Mouse (Mus musculus) intestine, postnatal 0 days (tissue): Measurements from ENCODE around the gene Nat14. TPM values are rescaled to one million over a fixed set of nuclear protein-coding genes. Genes with fewer than 3 reads are reported as not detected.

ENCODE experiments used
- ATAC-seq: fragments of 200-750 bp; cut with Nextera tagmentation; 2 replicates; pipeline ENCODE4 v1.8.0; 2017; ENCODE audit warnings: mild to moderate bottlenecking, moderate TSS enrichment, moderate library complexity
- H3K27ac ChIP-seq: fragments of 300-500 bp; sonication (generic); 2 replicates; pipeline ENCODE4 v1.5.1; 2014; ENCODE audit warnings: mild to moderate bottlenecking, low read depth, low read length, moderate library complexity
- H3K27me3 ChIP-seq: fragments of 300-500 bp; sonication (generic); replicated peaks from 2 replicates; pipeline ENCODE4 v1.6.1; 2014; ENCODE audit warnings: low read length, mixed read lengths; ENCODE audit not compliant: control insufficient read depth, insufficient read depth
- H3K36me3 ChIP-seq: fragments of 300-500 bp; sonication (generic); 2 replicates; pipeline ENCODE4 v1.6.1; 2014; ENCODE audit warnings: mild to moderate bottlenecking, moderate library complexity; ENCODE audit not compliant: control insufficient read depth, insufficient read depth
- H3K4me1 ChIP-seq: fragments of 300-500 bp; sonication (generic); replicated peaks from 2 replicates; pipeline ENCODE4 v1.6.1; 2014; ENCODE audit warnings: antibody characterized with exemption, low read length, mixed read lengths; ENCODE audit not compliant: control insufficient read depth, insufficient read depth
- H3K4me2 ChIP-seq: fragments of 300-500 bp; sonication (generic); replicated peaks from 2 replicates; pipeline ENCODE4 v1.6.1; 2014; ENCODE audit warnings: low read depth, mild to moderate bottlenecking, moderate library complexity
- H3K4me3 ChIP-seq: fragments of 300-500 bp; sonication (generic); 2 replicates; pipeline ENCODE4 v1.5.1; 2014; ENCODE audit warnings: low read depth, low read length
- H3K9ac ChIP-seq: fragments of 300-500 bp; sonication (generic); 2 replicates; pipeline ENCODE4 v1.6.1; 2014; ENCODE audit warnings: mild to moderate bottlenecking, low read depth, low read length
- H3K9me3 ChIP-seq: fragments of 300-500 bp; sonication (generic); 2 replicates; pipeline ENCODE4 v1.6.1; 2016; ENCODE audit warnings: mixed run types; ENCODE audit not compliant: control insufficient read depth
- CTCF ChIP-seq: sonication (generic); IDR thresholded peaks from 2 replicates; pipeline ENCODE4 v1.5.1; 2016; ENCODE audit warnings: low read depth, mild to moderate bottlenecking, control low read depth, antibody characterized with exemption, moderate library complexity
- WGBS: fragments of 180-500 bp; shearing (Covaris S2); extraction: QIAGEN DNeasy Blood & Tissue Kit; methylation state at CpG from one replicate; pipeline ENCODE4 v1.1.7; 2014; 5-methylcytosine and 5-hydroxymethylcytosine counted together
- polyA plus RNA-seq: library from polyadenylated mRNA; unstranded; fragments of >200 nt; fragmentation: Nextera tagmentation; extraction: Ambion mirVana; gene quantifications from 2 replicates; pipeline ENCODE4 v1.2.1, GENCODE M21; 2015

The Nat14 gene
- polyA plus RNA-seq, 1 experiment from 2014 or later, result 1.9 TPM

- Histone ChIP-seq H3K27me3 (no peaks in the 10 kb centered on the region), H3K9ac (no peak within 1 kb of the TSS), H3K4me3 (no peak within 1 kb of the TSS), H3K27ac (no peak within 1 kb of the TSS), H3K36me3 (no peaks in the 10 kb centered on the region), H3K4me1 (no peaks in the 10 kb centered on the region), H3K4me2 (no peak within 1 kb of the TSS), H3K9me3 (no peaks in the 10 kb centered on the region)
- no peak for TF ChIP-seq CTCF
- ATAC-seq, result no peak
- WGBS, result 83% methylated on average over 10 of the region's 10 CpGs
Observed at GRCm38 (mm10) chr7:4906466-4906950, 15.3 kb upstream of the Nat14 start, which contains the start of gene Gm36210. Gm36210 (minus strand) TSS chr7:4906516.

GRCm38 (mm10) chr7:4911561-4911960 lies 10.3 kb upstream of the Nat14 start:
- no peak overlapping the region for H3K4me3 ChIP-seq
- H3K4me1 ChIP-seq, result 0 out of 2 replicates have a peak, but pooled peaks cover 3% of the 10 kb centered on the region
- no peaks in the 10 kb centered on the region for H3K9me3 ChIP-seq
- H3K36me3 ChIP-seq, result no peaks in the 10 kb centered on the region
- no peak overlapping the region for H3K27ac ChIP-seq
- no peak for ATAC-seq
- H3K27me3 ChIP-seq, result no peaks in the 10 kb centered on the region
- WGBS, result 35% methylated on average over 9 of the region's 9 CpGs
- H3K4me2 ChIP-seq, result no peak overlapping the region
- TF ChIP-seq CTCF, result peak; percentile 65
- no peak overlapping the region for H3K9ac ChIP-seq

- no peak for ATAC-seq
- no peak for TF ChIP-seq CTCF
- Histone ChIP-seq H3K9me3 (no peaks in the 10 kb centered on the region), H3K9ac (no peak overlapping the region), H3K27ac (no peak overlapping the region), H3K4me3 (no peak overlapping the region), H3K4me1 (0 out of 2 replicates have a peak, but pooled peaks cover 3% of the 10 kb centered on the region), H3K36me3 (no peaks in the 10 kb centered on the region), H3K4me2 (no peak overlapping the region), H3K27me3 (no peaks in the 10 kb centered on the region)
- 66% methylated on average over 5 of the region's 5 CpGs for WGBS
Observed at GRCm38 (mm10) chr7:4912248-4912647, 9.6 kb upstream of the Nat14 start.

GRCm38 (mm10) chr7:4915007-4915665 lies 6.7 kb upstream of the Nat14 start, which contains the start of gene Zfp628:
Zfp628 (plus strand) TSS chr7:4915217.
- no peaks in the 10 kb centered on the region for H3K9me3 ChIP-seq
- TF ChIP-seq CTCF, result 0 out of 2 replicates have a peak, but pooled peaks have one; percentile 5
- peak within 1 kb of the TSS; percentile 78 for H3K9ac ChIP-seq
- no peaks in the 10 kb centered on the region for H3K27me3 ChIP-seq
- 0 out of 2 replicates have a peak, but pooled peaks cover 3% of the 10 kb centered on the region for H3K4me1 ChIP-seq
- ATAC-seq, result peak; percentile 89
- H3K27ac ChIP-seq, result peak within 1 kb of the TSS; percentile 94
- peaks cover 29% of the 10 kb centered on the region for H3K36me3 ChIP-seq
- H3K4me3 ChIP-seq, result peak within 1 kb of the TSS; percentile 76
- under 1% methylated on average over 54 of the region's 56 CpGs for WGBS
- peak within 1 kb of the TSS; percentile 75 for H3K4me2 ChIP-seq

- 12% methylated on average over 14 of the region's 14 CpGs for WGBS
- TF ChIP-seq CTCF, result no peak
- Histone ChIP-seq H3K4me1 (0 out of 2 replicates have a peak, but pooled peaks cover 3% of the 10 kb centered on the region), H3K36me3 (peaks cover 36% of the 10 kb centered on the region), H3K4me2 (peak overlapping the region; percentile 75), H3K27ac (peak overlapping the region; percentile 94; the same call in 1 of the 2 replicates), H3K27me3 (no peaks in the 10 kb centered on the region), H3K9me3 (no peaks in the 10 kb centered on the region), H3K9ac (peak overlapping the region; percentile 78), H3K4me3 (peak overlapping the region; percentile 76)
- peak; percentile 59 for ATAC-seq
Observed at GRCm38 (mm10) chr7:4915669-4916416, 6.0 kb upstream of the Nat14 start.

- no peak overlapping the region for H3K4me3 ChIP-seq
- H3K9me3 ChIP-seq, result no peaks in the 10 kb centered on the region
- no peak overlapping the region for H3K9ac ChIP-seq
- H3K4me2 ChIP-seq, result no peak overlapping the region
- ATAC-seq, result no peak
- no peak for TF ChIP-seq CTCF
- peaks cover 36% of the 10 kb centered on the region for H3K36me3 ChIP-seq
- no peaks in the 10 kb centered on the region for H3K27me3 ChIP-seq
- H3K27ac ChIP-seq, result no peak overlapping the region
- H3K4me1 ChIP-seq, result 0 out of 2 replicates have a peak, but pooled peaks cover 4% of the 10 kb centered on the region
- 98% methylated on average over 2 of the region's 2 CpGs for WGBS
Observed at GRCm38 (mm10) chr7:4917494-4917893, 4.3 kb upstream of the Nat14 start.
